Mouse (Mus musculus) megakaryocyte progenitor cell, adult 5-6 weeks (primary cell): ENCODE measurements around the gene Hoxd8. TPM values are rescaled to one million over a fixed set of nuclear protein-coding genes. Genes with fewer than 3 reads are reported as not detected.

ENCODE experiments used
- ATAC-seq: replicated peaks from 2 replicates; pipeline ENCODE4 v1.8.0; 2016; ENCODE audit warnings: mild to moderate bottlenecking, moderate TSS enrichment, inconsistent platforms; ENCODE audit not compliant: poor library complexity
- total RNA-seq, 2 experiments: library from RNA; stranded (forward) in 1 of 2; stranded (reverse) in 1 of 2; fragments of 157-497, 149-512 nt in 1 of 2; fragments of 200-1000 nt in 1 of 2; gene quantifications; 2 replicates each; pipeline versions ENCODE4 v1.2.3 to v1.2.4; 2015 to 2017

The Hoxd8 gene
- total RNA-seq, 2 experiments from 2014 or later: not detected

DNA sequence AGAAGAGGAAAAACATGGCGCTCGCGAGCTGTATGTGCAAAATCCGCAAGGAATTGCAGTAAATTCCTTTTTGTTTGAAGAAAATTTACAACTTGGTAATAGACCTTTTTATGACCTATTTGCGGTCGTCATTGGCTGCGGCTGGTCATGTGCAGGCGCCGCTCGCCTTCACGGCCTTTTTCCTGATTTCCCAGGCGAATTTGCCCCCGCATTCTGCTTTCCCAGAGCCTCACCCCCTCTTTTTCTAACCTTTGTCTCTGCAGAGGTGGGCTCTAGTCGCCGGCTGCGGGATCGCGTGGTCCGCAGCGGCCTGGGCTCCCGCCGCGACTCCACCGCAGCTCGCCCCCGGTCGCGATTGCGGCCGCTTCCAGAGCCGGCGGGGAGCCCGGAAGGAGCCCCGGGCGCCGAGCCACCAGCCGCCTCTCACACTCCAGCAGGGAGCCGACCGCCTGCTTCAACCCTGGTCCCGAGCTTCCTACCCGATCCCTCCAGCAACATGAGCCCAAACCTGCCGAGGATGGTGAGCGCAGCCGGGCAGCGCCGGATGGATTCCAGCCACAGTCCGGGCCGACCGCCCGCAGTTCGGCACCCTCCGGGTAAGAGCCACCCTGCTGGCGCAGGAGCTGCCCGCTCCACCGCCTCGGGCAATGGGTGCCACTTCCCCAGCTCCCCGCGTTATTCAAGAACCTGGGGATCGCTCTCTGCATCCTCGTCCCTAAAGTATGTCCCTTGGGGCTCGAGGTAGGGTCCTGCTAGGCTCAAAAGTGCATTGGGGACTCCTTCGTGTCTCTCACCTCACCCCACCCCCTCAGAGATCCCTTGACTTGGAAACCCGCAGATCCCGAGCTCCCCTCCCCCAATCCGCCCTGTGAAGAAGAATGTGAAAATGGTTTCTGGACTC is 7.6 kb downstream of the Hoxd8 start, which contains the start of the genes Hoxd3 and Hoxd4:
Gene Hoxd3, plus strand, starts transcription at position 207 of the 901 bp plus-strand sequence.
Gene Hoxd4, plus strand, starts transcription at position 209 of the 901 bp plus-strand sequence.
- ATAC-seq: no peak

DNA sequence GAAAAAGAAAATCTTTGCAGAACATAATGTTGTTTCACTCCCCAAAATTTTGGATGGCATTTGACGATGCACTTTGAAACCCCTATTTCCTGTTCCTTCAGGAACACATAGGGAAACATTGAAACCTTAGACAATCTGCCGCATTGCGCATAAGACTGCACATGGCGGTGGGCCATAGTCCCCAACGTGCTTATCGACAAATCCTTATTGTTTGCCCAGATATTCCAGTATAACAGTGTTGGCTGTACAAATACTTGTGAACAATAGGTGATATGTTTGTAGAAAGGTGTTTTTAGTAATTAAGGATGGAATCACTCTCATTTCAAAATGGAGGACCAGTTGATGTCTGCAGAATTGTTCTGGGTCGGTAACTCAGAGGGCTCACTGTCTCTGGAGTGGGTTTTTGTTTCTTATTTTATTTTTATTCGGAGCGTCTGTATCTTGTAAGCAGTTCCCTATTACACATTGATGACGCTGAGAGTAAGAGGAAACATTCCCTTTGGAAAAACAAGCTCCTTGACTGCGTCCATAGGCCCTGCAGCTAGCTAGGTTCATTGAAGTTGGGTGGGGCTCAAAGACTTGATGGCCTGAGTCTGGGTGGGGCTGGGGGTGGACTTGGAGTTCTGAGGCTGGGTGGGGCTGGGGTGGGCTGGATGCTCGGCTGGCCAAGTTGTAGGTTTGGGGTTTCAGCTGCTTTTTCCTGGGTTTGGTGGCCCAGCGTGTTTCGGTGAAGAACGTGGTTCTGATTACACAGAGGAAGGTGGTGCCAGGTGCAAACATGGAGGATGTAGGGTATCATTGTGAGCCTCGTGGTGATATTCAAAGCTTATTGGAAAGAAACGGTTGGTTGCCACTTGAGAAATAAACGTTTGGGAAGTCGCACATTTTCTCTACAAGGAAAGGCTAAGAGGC is 9.1 kb downstream of the Hoxd8 start:
- no peak for ATAC-seq

DNA sequence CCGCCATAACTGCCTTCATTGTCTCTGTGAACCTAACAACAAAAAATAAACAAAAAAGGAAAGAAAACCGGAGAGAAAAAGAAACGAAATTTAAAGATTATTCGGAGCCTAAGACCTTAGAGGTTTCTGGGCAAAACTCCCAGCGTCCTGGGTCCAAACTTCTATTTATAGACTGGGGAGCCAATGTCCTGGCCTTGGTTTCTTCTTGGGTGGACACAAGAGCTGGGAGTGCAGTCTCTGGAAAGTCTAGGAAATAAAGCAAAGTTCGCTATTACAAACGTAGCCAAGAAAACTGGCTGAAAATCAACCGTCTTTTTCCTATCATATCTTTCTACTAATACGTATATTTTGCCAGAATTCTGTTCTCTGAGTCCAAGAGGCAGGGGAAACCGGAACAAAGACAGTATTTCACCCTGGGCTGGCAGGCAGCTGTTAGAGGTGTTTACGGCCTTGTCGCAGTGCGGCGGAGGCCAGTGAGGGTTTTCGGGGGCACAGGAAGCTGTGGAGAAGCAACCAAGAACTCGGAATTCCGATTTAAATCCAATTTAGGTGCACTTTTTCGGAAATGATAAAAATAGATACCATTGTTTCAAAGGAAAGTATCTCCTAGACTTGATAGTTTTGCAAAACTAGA is 9.9 kb downstream of the Hoxd8 start:
- no peak for ATAC-seq

DNA sequence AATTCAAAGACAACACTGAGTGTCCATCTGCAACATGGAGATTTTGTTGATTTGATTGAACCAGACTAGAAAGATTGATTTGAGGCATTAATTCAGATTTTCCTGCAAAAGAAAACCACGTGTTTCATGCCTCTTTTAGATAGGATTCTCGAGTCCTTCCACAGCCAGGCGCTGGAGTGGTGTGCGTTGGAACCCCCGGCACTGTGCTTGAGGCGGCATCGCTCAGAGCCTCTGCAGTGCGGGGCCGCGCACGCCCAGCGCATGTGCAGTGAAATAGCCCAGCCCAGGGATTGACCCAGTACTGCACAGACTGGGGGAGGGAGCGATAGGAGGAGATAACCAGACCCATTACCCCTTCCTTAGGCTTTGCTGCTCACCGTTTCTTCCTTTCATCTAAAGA is 10.5 kb downstream of the Hoxd8 start:
- ATAC-seq: no peak

DNA sequence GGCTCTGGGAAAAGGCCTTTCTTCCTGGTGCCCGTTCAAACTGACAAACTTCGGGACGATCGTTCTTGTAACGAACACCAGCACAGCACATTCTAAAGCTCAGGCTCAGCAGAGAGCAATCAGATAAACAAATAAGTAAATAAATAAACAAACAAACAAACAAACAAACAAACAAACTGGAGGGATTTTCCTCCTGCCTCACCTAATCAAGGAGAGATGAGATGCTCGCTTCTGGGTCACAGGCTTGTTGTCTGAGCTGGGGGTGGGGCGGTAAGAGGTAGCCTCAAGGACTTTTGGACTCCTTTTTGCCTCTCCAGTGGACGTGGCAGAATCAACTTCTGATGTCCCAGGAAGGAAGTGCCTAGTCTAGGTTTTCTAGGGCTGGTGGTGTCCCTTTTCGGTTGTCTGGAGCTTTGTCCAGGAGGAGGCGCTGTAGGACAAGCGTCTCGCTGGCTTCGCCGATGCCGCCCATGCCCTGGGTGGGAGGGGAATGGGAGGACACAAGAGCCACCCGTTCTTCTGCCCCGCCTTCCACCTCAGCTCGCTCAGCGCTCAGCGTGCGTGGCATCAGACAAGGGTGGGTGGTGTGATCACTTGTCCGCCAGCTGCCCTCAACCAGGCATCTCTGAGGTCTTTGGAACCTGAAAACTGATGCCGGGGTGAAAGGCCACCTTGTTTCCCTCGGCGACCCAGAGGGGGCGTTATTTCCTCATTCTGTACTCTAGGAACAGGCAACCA is 11.3 kb downstream of the Hoxd8 start:
- peak; percentile 98 for ATAC-seq

DNA sequence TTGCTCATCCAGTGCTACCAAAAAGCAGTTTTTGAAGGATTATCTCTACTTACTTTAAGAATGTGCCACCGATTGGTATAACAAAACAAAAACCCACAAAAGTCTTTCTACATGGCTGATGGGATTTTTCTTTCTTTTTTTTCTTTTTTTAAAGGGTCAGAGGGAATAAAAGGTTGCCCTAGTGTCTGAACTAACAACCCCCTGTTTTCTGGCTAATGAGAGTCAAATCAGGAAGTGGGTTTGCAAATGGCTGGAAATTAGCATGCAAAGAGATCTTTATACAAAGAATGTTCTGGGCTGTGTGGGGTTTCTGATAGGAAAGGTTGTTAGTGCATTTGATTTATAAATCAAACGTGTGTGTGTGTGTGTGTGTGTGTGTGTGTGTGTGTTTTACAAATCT is 16.0 kb downstream of the Hoxd8 start:
- ATAC-seq: no peak

DNA sequence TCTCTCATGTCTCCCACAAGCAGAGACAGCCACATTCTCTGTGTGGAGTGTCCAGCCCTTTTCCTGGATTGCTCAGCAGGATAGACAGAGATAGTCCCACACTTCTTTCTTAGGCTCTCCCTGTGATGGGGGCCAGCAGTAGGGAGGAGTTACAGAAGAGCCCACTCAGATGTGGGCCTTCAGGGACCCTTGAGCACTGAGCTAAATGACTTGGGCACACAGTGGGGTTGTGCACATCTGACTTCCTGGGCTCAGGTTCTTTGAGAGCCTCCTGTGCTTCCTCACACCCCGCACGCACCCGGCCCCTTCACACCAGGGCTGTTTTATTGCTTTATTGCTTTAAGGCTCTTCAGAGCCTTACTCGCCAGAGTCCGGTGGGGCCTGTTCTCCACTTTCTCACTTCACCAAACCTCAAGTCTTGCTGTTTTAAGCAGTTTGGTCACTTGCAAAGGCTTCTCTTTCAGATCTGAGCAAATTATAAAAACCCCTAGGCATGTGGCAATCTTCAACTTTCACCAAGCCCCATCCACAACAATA is 16.6 kb downstream of the Hoxd8 start:
- ATAC-seq: no peak

DNA sequence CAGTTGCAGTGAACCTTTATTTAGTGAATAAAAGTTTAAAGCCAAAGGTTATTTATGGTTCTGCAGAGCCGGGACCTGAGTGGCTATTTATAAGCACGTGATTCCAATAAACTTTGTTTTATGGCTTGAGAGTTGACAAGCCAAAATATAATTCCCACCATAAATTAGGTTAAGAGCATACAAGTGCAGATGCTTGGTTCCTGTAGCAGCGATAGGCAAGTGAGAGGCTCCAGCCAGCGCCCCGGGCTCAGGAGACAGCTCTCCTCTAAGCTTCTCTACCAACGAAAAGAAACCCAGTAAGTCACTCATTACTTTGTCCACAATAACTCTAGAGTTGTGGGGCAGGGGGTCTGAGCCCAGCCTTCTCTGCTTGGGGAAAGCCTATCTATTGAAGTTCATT is 17.5 kb downstream of the Hoxd8 start:
- ATAC-seq: no peak

DNA sequence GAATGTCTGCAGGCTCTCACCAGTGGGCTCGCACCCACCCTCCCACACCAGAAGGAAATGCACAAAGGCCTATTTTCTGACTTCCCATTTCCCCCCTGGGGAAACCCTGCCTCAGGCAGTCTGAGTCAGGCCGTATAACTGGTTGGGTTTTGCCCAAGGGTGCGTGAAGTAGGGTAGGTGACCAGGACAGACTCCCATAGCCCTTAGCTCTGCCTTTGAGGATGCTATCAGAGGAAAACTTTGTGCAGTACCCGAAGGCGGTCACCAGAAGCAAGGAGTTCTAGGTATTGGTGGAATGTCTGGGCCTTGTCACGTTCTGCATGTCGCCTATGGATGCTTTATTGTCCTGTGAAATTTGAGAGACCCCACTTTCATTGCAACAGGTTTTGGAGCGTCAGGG is 18.5 kb downstream of the Hoxd8 start:
- no peak for ATAC-seq

DNA sequence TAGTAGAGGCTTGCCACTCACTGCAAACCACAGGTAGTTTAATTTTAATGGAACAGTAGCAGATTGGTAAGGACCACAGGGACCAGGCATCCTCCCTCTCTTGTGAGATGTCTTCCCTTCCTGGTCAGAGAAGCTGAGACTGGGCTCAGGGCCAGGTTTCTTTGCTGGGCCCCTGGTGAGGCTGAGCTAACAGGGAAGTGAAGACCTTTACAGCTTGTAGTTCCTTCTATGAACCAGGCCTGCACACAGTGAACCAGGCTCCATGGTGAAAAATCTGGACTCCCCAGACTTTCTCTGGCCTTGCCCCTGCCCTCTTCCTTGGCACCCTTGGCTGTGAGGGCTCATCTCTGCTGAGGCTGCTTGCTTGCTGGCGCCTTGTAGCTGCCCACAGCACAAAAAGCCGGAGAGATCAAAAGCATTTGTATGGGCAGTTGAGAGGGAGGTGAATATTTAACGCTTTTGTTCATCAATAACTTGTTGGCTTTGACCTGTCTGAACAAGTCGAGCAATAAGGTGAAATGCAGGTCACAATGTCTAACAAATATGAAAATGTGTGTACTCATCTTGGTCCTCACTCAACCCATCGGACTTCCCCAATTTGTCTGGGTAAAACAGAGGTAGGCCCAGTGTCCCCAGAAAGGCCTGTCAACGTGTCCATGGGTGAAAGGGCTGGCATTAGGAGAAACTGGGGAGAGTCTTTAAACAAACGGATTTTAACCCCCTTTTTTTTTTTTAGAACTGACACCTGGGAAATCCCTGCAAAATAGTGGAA is 20.0 kb downstream of the Hoxd8 start:
- ATAC-seq: peak; percentile 39; the same call in 1 of the 2 replicates

DNA sequence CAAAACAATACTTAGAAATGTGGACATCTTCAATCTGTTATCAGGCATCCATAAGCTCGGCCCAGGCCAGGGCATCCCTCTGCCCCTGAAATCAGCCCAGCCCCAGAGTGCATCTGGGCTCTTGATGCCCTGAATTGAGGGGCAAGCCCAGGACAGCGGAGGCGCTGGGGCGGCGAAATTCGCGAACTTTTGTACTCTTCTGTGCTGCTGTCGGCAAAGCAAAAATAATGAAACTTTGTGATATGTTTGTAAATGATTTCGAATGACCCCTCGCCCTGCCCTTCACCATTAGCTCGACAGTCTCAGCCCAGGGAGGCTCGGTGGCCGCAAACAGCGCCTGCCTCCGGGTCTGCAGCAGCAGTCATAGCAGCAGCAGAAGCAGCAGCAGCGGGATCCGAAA is 20.8 kb downstream of the Hoxd8 start:
- ATAC-seq: no peak

DNA sequence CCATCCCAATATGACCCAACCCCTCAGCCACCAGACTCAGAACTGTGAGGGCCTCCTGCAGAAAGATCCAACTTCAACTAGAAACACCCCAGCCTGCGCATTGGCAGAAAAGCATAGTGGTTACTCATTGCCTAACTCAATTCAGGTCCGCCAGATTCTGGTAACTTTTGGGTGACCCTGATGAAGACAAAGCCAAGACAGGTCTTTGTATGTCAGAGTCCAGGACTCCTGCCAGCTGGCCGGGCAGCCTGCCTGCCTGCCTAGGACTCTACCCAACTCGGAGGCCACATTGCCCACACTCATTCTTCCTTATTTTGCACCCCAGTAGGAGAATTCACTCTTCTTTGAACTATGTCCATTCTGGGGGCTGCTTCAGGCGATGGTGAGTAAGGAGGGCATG is 22.1 kb downstream of the Hoxd8 start, which contains the start of gene Gm28230:
Gene Gm28230, plus strand, starts transcription at position 178 of the 400 bp plus-strand sequence.
- no peak for ATAC-seq

DNA sequence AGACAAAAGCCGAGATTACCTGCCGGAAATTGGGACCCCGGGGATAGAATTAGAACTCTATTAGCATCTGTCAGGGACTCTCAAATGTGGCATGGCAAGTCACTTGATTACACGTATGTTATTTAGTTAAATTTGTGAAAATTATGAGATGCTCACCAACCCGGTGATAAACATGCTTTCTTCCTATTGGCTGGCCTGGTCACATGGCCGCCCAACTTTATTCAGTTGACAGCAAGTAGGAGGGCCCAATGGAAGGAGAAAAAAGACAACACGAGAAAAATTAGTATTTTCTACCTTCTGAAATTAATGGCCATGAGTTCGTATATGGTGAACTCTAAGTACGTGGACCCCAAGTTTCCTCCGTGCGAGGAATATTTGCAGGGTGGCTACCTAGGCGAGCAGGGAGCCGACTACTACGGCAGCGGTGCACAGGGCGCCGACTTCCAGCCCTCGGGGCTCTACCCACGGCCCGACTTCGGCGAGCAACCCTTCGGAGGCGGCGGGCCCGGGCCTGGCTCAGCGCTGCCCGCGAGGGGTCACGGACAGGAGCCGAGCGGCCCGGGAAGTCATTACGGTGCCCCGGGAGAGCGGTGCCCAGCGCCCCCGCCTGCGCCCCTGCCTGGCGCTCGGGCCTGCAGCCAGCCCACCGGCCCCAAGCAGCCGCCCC is 22.7 kb downstream of the Hoxd8 start:
- 0 out of 2 replicates have a peak, but pooled peaks have one; percentile 29 for ATAC-seq

DNA sequence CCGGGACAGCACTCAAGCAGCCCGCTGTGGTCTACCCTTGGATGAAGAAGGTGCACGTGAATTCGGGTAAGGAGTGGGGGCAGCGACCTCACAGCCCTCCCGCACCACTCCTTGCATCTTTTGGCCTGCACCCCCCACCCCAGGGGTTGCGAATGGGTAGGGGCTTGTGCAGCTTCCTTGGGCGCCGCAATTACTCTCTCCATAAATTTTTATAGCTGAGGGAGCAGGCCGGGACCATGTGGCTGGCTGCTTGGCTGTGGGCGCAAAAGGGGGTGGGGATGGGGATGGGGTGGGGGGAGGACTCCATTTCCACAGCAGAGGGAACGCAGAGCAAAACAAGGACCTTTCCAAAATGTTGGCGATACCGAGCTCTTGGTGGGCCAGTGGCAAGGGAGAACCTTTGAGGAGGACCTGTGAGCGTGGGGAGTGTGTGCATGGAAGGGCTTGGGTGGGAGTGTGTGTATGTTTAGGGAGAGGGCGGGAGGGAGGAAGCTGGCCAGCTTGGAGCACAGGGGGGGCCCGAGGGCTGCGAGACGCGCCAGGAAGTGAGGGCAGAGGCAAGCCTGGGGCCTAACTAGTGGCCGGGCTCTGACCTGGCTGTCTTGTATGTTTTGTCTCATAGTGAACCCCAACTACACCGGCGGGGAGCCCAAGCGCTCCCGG is 23.4 kb downstream of the Hoxd8 start:
- no peak for ATAC-seq

DNA sequence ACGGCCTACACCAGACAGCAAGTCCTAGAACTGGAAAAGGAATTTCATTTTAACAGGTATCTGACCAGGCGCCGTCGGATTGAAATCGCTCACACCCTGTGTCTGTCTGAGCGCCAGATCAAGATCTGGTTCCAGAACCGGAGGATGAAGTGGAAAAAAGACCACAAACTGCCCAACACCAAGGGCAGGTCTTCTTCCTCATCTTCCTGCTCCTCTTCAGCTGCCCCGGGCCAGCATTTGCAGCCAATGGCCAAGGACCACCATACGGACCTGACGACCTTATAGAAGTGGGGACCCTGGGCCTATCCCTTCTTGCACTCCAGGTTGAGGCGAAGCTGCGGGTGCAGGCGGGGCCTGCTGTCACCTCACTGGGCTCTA is 23.9 kb downstream of the Hoxd8 start:
- ATAC-seq: no peak

DNA sequence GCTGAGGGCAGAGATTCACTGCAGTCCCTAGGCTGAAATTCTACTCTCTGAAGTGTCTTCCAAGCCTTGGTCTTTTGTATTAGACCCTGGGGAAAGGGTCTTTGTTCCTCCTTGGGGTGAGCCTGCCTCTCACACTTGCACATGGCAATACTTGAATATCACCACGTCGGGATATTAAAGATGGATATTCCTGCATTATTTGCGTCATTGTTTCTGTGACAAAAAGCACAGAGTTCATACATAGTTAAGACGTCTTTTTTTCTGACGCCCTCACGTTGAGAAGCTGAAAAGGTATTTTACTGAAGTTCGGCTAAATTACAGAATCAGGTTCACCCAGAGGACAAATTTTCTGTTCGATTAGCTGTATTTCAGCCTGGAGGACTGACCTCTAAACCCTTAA is 25.9 kb downstream of the Hoxd8 start:
- ATAC-seq: no peak

DNA sequence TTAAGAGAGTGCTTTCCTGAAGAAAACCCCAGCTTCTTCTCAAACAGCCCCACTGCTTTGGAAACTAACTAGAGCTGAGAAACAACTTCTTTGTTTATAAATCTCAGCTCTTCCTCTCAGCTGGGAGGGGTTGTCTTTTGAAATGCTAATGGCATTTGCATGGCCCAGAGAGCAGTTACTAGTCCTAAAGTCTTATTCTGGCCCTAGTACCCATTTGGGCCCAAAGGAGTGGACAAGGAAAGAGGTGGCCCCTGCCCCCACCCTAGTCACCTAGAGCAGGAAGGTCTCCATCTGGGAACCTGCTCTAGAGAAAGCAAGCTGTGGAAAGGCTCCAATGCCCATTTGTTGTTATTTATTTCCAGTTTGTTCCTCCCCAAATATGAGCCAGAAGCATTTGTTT is 26.6 kb downstream of the Hoxd8 start:
- no peak for ATAC-seq

DNA sequence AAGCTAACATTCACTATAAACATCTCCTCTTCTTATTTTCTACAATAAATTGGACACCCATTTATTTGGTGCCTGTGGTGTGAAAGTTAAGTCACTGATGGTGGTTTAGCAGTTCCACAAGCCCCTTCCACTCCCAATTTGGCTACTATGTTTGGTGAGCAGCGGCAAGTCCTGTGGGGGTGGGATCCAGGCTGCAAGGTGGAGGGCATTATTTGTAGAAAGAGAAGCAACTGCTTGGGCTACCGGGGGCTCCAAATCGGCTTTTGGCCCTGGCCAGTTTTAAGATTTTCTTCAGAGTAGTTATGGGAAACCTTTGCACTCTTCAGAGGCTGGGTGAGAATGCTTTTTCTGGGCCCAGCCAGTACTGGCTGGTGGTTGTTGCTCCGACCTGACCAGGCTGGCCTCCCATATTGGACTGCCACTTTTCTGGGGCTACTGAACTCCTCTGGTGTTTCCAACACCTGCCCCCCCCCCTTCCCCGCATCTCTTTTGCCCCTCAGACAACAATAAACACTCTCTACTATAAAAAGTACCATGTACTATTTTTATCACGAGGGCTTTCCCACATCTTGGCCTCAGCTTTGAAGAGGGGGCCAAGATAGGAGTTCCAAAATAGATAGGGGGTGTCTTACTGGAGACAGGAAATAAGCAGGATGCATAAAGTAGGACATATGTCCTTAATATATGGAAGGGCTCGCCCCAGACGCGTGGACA is 27.5 kb downstream of the Hoxd8 start:
- ATAC-seq: no peak
